Mouse (Mus musculus): Measurements from ENCODE around the gene Nfkbie.

Nfkbie gene

DNA sequence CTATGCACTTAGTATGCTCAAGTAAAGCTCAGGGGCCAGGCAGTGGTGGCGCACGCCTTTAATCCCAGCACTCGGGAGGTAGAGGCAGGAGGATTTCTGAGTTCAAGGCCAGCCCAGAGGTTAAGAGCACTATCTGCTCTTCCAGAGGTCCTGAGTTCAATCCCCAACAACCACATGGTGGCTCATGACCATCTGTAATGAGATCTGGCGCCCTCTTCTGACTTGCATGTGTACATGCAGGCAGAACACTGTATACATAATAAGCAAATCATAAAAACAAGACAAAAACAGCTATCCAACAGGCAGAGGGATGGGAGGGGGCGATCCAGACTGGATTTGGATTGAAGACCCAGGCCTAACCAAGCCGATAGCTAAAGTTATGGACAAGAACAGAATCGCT is 23.3 kb downstream of the Nfkbie start:
- intact Hi-C loops (cut with DNase I) = no loop called here

DNA sequence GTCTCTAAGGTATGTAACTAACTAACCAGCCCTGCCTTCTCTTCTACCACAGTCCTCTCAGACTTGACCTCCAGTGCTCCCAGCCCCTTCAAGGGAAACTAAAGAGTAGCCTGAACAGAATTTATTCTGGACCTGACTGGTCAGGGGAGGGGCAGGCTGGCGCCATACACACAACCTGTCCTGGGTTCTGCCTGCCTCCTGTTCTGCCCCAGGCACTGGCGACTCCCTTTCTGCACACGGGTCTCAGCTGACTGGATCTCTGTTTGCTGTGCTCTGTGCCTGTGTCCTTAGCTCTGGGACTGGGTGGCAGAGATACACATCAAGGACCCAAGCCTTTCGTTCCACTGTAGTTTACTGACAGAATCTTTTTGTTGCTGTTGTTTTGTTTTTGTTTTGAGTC is 24.1 kb downstream of the Nfkbie start:
- intact Hi-C loops (cut with DNase I) = no loop called here

DNA sequence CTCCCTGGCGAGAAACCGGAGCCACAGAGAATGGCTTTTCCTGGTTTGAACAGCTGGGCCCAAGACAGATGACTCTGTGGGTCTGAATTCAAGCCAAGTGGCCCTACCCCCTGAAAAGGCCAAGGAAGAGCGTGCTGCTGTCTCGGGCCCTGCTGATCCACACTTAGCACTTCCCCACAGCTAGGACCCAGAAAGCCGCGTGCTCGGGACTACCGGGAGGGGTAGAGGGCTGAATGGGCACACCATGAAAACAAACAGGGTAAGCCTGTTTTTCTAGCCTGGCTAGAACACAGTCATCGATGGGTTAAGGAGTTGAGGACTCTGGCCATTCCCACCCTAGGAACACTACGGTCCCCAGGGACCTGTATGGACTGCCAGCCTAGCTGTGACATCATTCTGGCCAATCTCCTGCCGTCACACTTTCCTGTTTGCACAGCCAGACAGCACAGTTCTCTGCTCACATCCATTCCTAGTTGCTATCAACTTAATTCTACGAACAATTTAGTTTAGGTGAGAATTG is 25.5 kb downstream of the Nfkbie start:
- intact Hi-C loops (cut with DNase I) = loop anchor here (5.0 kb wide), 1 partner anchor 61 kb away; no protein-coding TSS in a partner anchor

DNA sequence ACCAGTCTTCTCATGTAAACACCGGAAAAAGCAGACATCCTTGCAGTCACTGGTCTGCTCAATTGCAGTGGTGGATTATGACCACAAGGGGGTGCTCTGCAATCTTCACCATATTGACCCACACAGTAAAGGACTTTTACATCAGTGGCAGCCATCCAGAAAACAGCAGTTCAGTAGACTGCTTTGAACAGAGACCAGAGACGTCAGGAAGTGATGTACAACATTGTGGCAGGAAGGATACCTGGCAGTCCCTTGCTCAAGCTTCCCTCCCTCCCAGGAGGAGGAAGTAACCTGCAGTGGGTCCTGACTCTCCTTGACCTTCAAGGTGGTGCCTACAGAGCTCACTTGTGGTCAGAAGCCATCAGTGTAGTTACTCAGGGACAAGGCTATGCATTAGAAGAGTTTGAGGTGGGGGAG is 26.1 kb downstream of the Nfkbie start:
- intact Hi-C loops (cut with DNase I) = loop anchor here (5.0 kb wide), 1 partner anchor 61 kb away; no protein-coding TSS in a partner anchor

DNA sequence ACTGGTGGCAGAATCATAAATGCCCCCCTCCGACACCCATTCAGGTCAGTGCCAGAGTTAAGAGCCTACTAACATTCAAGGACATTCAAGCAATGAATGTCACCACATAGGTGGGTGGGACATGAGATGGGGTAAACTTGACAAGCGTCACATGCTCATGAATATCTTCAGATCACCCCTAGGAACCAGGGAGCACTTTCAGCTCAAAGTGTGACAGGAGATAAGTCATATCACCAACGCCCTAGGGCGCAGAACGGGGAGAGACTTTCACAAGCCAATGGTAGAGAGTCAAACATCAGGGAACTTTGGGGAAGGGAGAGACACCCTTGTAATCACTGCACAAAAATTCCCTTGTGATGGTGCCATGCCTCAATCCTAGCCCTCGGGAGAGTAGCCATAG is 26.7 kb downstream of the Nfkbie start:
- intact Hi-C loops (cut with DNase I) = loop anchor here (2.0 to 5.0 kb wide), 2 partner anchors 45 to 60 kb away; no protein-coding TSS in a partner anchor

DNA sequence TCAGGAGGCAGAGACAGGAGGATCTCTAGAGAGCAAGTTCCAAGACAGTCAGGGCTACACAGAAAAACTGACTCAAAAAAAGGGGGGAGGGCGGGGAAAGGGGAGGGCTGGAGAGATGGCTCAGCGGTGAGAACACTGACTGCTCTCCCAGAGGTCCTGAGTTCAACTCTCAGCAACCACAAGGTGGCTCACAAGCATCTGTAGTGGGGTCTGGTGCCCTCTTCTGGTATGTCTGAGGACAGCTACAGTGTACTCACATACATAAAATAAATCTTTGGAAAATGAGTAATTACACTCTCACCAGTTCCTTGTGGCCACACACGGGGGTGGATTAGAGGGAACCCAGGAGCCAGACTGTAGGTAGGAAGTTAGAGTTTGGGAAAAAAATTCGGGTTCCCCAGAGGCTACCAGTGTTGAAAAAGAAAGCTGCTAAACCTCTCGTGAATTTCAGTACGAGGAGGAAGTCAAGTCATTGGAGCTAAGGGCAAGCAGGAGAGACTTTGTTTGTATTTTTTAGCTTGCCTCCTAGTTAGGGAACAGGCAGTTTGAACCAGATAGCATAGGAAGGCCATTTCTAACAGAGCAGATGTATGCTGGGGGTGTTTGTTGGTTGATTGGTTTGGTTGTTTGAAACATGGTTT is 27.3 kb downstream of the Nfkbie start:
- intact Hi-C loops (cut with DNase I) = loop anchor here (2.0 to 5.0 kb wide), 2 partner anchors 44 to 59 kb away; no protein-coding TSS in a partner anchor

DNA sequence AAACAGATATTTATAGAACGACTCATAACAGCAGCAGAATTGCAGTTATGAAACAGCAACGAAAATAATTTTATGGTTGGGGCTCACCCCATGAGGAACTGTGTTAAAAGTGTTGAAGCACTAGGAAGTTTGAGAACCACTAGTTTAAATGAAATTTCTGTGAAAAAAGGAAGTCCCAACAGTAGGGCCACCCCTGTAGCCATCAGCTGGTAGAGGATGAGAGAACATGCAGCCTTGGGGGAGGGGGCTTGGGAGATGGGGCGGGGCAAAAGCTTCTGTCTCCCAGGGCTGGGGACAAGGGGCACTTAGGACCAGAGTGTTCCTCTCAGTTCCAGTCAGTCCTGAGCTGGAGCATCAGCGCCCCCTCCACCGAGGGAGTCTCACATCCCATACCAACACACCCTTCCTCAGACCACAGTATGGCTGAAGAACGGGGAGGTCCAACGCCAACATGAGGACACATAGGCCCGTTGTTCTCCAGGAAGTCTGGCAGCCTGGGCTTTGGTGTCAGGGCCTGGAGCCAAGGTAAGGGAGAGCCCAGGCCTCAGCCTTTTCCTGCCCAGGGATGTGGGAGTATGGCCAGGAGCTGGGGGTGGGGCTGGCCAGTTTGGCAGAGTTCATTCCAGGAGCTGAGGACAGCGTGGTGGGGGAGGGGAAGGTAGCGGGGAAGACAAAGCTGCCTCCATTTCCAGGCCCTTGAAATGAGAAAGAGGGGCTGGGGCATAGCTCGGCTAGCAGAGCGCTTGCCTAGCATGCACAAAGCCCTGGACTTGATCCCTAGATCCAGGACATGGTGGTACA is 28.8 kb downstream of the Nfkbie start:
- intact Hi-C loops (cut with DNase I) = loop anchor here (5.0 kb wide), 1 partner anchor 58 kb away; no protein-coding TSS in a partner anchor

DNA sequence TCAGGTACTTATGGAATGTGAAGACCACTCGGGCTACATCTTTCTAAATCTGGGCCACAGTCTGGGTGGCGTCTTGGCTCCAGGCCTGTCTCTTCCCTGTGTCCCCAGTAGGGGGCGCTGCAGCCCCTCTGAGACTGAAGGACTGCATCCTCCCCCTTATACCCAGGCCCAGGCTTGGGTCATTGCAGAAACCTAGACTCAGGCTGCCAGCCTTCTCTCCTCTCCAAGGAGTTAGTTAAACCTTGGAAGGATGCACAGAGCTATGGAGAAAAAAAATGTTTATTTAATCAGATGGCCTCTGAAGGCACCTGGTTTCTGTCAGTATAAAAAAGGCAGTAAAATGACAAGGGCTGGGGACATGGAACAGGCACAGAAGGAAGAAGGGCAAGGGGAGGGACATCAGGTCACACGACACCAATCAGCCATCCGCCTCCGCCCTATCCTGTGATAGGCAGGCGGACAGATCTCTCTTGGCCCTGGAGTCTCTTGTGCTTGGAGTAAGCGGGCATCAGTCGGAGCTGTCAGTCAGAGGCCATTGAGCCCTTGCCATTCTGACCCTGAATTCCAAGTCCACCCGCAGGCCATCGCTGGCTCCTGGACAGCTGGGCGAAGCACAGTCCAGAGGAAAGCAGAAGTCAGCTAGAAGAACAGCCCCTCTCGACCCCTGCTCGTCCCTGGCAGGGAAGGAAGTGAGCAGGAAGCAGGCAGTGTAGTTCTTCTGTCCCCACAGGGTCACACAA is 29.6 kb downstream of the Nfkbie start:
- intact Hi-C loops (cut with DNase I) = loop anchor here (5.0 kb wide), 1 partner anchor 57 kb away; no protein-coding TSS in a partner anchor

DNA sequence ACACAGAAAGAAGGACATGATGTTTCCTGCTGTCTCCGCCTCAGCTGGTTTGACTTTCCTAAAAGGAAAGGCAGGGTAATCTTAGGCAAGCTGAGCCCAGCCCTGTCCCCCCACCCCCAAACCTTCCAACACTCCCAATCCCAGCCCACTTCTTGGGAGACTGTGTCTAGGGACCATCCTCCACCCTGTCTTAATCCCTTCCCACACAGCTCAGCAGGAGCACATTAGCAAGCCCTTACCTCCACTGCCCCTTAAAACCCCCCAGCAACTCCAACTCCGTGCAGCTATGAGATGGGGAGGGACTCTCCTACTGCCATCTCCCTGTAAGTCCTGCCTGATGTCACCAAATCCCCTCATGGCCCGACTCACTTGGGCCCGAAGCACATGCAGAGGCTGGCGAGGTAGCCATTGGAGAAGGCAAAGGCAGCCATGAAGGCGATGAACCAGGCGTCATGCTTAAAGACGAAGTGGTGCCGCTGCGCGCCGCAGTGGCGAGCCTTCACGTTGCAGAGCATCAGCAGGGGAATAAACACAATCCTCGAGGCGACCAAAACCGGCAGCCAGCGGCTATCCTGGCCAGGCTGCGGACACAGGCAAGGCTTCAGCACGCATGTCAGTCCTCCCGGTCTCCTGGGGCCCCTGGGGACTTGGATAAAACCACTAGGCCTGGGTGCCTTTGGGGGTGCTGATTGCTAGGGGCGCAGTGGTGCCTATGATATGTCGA is 30.4 kb downstream of the Nfkbie start:
- intact Hi-C loops (cut with DNase I) = no loop called here

DNA sequence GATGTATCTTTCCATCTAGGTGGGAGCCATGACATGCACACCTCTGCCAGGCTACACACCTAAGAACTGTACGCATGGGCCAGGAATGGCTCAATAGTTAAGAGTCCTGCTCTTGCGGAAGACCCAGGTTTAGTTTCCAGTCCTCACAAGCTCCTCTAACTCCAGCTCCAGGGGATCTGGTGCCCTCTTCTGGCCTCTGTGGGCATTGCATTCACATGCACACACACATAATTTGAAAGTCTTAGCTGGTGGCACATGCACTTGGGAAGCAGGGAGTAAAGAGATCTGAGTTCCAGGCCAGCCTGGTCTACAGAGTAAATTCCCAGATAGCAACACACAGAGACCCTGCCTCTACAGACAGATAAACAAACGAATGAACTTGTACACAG is 30.9 kb downstream of the Nfkbie start:
- intact Hi-C loops (cut with DNase I) = no loop called here

DNA sequence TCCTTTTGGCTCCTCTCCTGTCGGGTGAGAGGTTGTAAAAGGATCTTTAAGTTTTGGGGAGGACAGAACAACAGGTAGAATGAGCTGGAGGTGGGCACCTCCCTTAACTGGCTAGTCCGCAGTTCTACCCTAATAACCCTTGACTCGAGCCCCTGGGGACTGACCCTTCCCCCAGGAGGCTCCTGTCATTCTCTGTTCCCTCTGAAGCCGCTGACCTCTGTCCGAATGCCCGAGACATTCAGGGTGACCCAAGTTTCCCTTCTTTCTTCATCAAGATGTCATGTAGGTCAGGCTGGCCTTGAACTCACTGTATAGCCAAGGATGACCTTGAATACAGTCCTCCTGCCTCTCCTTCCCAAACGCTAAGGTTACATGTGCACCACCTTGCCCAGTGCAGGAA is 32.9 kb downstream of the Nfkbie start:
- intact Hi-C loops (cut with DNase I) = no loop called here

DNA sequence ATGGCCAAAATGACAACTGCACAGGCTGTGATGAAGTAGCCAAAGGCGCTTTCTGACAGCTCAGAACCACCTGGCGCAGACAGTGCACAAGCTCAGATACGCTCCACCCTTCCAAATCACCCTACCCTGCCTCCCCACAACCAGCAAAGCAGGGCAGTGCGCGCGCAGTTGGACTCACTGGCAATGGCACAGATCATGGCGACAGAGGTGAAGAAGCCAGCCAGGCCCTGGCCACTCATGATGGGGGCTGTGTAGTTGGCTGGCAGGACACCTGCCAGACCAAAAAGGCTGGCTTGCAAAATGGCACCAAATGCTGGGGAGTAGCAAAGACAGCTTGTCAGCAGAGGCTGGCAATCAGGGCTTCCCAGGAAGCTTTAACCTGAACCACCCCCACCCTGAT is 33.7 kb downstream of the Nfkbie start:
- intact Hi-C loops (cut with DNase I) = no loop called here

DNA sequence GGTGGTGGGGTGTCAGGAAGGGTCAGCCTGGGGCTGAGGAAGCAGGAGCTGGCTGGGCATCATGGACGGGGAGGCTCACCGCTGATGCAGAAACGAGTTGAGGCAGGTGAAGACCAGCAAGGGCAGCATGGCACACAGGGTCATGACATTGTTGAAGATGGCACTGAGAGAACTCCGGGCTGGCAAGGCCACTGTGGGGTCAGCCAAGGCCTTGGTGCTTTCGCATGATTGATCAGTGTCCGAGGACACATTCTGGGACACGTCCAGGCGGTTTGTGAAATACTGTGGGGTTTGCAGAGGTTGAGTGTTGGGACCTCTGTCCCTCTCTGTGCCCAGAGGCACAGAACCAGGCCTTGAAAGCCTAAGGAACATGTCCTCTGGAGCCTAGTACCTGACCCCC is 34.3 kb downstream of the Nfkbie start:
- intact Hi-C loops (cut with DNase I) = no loop called here

DNA sequence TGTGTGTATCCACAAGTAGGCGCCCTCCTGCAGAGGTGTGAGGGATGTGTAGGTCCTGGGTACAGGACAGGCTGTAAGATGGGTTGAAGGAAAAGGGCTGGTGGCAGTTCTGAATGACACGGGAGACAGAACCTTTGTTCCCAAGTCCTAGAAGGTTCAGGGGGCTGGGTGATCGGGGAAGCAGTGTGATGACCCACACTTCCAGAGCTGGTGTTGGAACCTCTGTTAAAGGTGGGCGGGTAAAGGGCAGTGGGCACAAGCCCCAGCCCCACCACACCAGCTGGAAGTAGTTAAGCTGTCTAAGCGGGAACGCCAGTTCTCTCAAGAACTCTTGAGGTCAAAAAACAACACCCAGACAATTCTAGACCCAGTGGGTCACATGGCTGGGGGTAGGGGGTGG is 34.9 kb downstream of the Nfkbie start:
- intact Hi-C loops (cut with DNase I) = no loop called here

DNA sequence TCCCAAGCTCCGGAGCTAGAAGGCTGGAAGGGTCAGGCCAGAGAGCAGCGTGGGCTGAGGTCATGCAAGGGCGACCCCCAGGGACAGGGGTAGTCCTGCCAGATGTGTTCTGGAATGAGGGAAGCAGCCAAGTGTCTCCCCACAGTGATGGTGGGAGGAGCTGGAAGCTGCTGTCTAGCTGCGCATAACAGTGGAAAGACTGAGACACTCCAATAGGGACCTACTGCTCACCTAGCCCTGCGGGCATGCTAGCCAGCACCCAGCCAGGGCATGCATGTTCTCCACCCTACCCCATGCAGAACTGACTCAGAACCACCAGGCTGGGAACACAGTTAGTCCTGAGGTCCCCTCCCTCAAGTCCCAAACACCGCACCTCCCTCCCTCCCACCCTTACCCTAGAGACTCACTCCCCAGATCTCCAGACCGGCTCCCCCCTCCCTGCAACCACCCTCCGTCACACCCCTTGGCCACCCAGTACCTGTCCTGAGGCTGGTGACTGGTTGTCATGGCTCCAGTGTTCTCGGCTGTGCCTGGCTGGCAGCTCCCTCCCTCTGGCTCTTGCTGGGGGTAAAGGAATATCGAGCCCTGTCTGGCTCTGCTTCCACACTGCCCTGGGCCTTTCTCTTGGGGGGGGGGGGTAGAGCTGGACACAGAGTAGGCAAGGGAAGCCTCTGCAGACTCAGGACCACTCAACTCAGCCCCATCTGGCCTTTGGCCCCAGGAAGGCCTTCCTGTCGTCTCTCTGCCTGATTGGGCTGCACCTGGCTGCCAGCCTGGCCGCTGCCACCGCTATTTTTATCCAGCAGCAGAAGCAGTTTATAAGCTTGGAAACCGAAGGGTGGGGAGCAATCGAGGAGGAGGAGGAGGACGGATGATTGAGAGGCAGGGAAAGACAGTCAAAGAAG is 36.5 kb downstream of the Nfkbie start:
- intact Hi-C loops (cut with DNase I) = no loop called here

DNA sequence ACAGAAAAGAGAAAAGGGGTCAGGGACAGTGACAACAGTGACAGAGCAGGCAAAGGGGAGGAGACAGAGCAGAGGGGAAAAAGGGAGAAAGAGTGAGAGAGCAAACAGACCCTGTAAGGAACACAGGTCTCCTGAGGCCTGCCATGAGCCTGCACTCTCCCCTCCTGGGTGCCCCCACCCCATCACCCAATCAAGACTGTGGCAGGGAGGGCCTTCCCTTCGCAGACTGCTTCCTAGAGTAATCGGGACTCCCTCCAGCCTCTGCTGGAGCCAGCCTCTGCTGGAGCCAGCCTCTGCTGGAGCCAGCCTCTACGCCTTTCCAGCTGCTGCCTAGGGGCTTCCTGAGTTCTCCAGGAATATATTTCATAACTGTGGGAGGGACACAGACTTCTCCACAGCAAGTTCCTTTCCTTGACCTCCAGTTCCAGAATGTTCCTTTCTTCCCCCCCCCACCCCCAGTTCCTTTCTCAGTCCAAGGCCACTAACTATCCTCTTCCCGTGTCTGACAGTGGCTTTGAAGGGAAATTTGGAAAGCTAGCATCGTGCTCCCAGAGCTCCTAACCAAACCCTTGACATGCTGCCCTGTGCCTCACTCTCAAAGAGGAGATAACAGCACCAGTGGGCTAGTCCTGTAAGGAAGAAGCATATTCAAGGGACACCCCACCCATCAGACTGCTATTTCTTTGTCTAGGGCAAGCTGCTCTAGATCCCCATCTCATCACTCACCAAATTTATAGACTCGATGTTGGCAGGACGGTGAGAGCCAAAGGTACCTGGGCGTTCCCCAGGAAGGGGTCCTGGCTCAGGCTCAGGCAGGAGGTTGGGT is 37.3 kb downstream of the Nfkbie start:
- intact Hi-C loops (cut with DNase I) = no loop called here

DNA sequence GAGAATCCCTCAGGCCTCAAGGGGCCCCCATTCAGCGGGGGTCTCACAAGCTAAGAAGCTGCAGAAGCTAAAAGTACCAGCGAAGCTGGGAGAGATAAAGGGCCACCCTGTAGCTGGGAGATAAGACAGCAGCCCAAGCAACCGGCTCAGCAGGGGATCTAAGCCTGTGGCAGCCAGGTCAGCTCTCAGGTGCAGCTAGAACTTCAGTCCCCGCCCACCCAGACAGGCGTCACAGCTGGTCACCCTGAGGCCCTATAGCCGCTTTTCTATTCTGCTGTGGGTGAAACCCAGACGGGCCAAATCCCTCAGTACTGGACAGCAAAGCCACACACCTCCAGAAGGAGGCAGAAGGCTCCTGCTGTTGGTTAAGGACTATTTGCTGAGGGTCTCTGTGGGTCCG is 38.0 kb downstream of the Nfkbie start:
- intact Hi-C loops (cut with DNase I) = no loop called here

DNA sequence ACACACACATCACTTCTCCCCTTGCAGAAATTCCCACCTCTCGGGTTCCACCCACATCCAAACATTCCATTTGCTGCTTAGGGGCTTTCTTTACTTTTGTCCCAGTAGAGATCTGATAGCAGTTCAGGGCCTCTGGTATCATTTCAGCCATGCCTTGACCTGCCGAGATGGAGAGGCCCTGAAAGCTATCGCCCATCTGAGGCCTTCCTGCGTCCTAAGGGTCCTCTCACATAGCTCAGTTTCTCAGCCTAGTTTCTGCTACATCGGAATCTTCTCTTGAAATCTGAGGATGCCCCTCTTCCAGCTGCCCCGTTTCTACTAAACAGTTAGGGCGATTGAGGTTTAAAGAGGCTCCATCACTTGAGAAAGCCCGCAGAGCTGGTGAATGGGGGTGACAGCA is 38.7 kb downstream of the Nfkbie start:
- intact Hi-C loops (cut with DNase I) = no loop called here
